Mouse (Mus musculus): ENCODE measurements around the gene Psmb5. TPM values are rescaled to one million over a fixed set of nuclear protein-coding genes. Genes with fewer than 3 reads are reported as not detected.

Gene Psmb5
- 240 and 312 TPM in 2 replicates for polyA plus RNA-seq (2012; rRNA removed)

DNA sequence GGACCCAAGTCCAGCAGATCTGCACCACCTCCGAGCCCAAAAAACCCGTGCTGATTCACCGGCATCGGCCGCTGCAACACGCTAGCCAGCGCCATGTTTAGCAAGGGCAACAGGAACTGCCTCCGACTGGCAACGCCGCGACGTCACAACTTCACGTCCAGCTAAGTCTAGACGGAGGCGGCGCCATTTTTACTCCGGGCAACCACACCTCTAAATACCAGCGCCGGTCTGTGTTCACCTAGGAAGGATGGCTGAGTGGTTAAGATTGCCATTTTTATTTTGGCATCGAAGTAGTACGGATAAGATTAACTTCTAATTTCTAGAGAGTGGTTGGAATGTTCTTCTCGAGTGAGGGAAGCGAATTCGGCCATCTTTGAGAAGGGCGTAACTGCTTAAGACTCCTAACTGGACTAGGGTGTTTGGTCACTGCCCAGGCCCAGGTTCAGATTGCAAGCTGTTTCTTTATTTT, at the start of gene Psmb5:
Psmb5 (minus strand) TSS at position 126 of the 469 bp plus-strand sequence.

DNA sequence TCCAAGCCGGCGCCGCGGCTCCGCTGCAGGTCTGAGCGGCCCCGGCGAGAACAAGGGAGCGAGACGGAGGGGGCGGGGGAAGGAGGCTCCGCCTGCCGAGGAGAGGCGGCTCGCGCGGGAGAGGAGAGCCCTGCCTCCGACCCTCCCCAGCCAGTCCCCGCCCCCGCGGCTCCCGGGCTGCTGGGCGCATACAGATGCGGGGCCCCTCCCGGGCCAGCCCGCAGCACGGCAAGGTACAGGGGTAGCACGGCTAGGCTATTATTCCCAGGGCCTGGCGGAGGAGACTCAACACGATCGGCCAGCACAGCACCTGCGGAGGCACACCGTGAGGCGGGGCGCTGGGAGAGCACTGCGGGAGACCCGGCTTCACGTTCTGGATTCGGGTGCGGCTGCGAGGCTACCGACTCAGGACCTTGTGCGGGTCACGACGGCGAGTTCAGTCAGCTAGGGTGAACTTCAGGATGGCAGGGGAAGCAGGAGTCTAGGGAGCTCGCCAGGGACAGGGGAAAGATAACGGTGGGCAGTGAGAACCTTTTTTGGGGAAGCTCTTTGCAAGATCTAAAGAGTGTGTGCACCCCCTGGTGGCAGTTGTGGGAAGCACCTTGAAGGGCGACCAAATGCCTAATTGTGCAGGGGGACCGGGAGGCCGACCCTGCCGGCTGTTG, 23.6 kb upstream of the Psmb5 start, which contains the start of gene Cdh24:
Cdh24 (minus strand) TSS at position 60 of the 665 bp plus-strand sequence.

DNA sequence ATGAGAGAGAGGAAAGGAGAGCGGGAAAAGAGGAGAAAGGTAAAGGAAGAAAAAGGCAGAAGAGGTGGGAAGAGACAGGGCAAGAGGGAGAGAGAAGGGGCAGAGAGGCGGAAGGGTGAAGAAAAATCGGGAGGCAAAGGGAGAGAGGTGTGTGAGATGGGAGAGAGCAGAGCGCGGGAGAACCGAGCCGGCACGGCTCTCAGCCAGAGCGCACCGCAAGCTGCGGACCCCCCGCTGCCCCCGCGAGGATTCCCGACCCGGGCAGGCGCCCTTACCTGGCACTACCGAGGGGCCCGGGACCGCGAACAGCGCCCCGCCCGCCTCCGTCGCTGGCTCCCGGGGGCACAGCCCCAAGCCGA, 23.1 kb upstream of the Psmb5 start, which contains the start of gene Gm17606:
Gm17606 (plus strand) TSS at position 7 of the 359 bp plus-strand sequence.

DNA sequence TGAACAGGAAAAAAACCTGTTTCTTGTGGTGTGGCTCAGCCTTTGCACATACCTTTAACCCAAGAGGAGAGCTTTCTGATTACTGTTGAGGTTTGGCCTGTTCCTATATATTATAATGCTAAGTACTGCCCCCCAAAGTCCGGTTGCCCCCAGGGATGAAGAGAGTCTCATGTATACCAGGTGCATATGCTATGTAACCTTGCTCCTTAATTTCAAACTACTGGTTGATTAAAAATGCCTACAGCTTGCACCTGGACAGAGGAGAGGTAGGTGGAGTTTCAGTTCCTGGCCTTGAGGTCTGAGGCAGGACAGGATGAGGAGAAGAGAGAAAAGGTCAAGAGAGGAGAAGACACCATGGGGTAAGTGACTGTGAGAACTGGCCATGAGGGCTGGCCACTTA, 3.3 kb upstream of the Psmb5 start, which contains the start of gene Psmb11:
Psmb11 (plus strand) TSS at position 301 of the 400 bp plus-strand sequence.

DNA sequence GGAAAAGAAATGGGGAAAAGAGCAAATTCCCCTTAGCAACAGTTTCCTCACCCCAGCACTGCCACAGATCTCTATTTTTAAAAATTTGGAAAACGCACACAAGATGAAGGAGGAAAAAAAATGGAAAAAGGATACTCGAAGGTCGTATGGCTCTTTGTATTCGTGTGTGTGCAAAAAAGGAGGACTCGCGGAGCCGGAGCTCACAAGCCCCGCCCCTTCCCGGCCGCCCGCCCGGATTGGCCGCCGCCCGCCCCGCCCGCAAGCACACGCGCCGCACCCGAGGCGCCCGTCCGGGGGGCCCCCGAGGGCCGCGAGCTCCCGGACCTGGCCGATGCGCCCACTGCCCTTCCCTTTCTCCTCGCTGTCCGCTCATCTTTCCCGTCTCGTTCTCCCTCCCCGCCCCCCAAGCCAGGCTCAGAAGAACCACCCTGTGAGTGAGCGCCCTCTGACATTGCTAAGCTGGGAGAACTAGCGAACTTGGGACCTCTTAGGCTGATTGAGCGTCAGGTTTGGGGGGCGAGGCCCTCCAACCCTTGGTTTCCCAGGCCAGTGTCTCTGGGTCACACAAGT, 12.0 kb downstream of the Psmb5 start, which contains the start of gene 4931414P19Rik:
4931414P19Rik (minus strand) TSS at position 242 of the 570 bp plus-strand sequence.

DNA sequence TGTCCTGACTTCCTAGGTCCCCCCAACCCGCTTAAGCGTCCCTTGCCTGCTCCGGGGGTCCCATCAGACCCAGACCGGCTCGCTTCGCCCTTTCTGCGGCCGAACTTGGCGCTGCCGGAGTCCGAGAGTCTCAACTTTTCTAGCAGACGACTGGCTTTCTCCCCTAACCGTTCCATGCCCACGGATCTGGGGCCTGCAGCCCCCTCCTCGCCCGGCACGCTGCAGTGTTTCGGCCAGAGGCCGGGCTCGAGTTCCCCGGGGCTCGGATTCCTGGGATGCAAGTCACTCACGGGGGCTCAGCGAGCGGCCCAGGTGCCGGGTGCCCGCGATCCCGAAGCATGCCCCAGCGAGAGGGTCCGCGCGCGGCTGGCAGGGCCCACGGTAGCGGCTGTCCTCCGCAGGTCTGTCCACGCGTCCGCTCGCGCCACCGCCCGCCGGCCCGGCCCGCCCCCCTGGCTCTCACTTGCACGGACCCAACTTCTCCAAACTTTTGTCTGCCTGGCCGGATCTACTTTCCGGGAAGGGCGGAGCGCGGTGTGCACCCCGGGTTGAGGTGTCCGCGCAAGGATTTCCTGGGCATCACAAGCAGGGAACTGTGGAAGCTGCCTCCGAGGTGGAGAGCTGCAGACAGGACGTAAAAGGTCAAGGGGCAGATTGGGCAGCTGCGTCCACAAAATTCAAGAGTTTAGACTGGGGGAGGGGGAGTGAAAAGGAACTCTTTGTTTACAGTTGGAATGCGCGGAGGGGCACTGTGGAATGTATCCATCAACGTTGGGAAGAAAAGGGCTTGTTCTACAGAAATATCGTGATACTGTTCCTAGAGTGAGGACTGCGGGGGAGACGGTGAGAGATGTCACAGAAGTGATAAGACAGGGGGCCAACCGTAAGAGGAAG, 40.5 kb downstream of the Psmb5 start, which contains the start of gene Ajuba:
Ajuba (minus strand) TSS at position 470 of the 894 bp plus-strand sequence.

Other genes starting within 250 kb of the Psmb5 start
- 3.5 and 5.9 TPM in 2 replicates for gene Slc7a7, start 200.2 kb downstream of the Psmb5 start, polyA plus RNA-seq (2012; rRNA removed)
- gene Mrpl52, start 191.1 kb downstream of the Psmb5 start, polyA plus RNA-seq (2012; rRNA removed) = 210 and 357 TPM in 2 replicates
- 85.8 and 130 TPM in 2 replicates for gene Mmp14, start 186.4 kb downstream of the Psmb5 start, polyA plus RNA-seq (2012; rRNA removed)
- gene Lrp10, start 153.9 kb downstream of the Psmb5 start, polyA plus RNA-seq (2012; rRNA removed) = 17.4 and 22.5 TPM in 2 replicates
- 12.4 and 13.4 TPM in 2 replicates for gene Rem2, start 141.9 kb downstream of the Psmb5 start, polyA plus RNA-seq (2012; rRNA removed)
- 95.6 and 97.4 TPM in 2 replicates for gene Prmt5, start 100.5 kb downstream of the Psmb5 start, polyA plus RNA-seq (2012; rRNA removed)
- 31.8 and 35.7 TPM in 2 replicates for gene Haus4, start 63.4 kb downstream of the Psmb5 start, polyA plus RNA-seq (2012; rRNA removed)
- 40.6 and 48.1 TPM in 2 replicates for gene Ajuba, start 40.5 kb downstream of the Psmb5 start, polyA plus RNA-seq (2012; rRNA removed)
- 11.1 and 13.7 TPM in 2 replicates for gene 4931414P19Rik, start 12.0 kb downstream of the Psmb5 start, polyA plus RNA-seq (2012; rRNA removed)
- gene Psmb11, start 3.4 kb upstream of the Psmb5 start, polyA plus RNA-seq (2012; rRNA removed) = 0.10 and 0.24 TPM in 2 replicates
- gene Gm17606, start 22.9 kb upstream of the Psmb5 start, polyA plus RNA-seq (2012; rRNA removed) = not detected in 2 replicates
- gene Cdh24, start 23.3 kb upstream of the Psmb5 start, polyA plus RNA-seq (2012; rRNA removed) = 45.1 and 50.9 TPM in 2 replicates
- 77.0 and 90.6 TPM in 2 replicates for gene 1700123O20Rik, start 68.2 kb upstream of the Psmb5 start, polyA plus RNA-seq (2012; rRNA removed)
- gene Acin1, start 68.9 kb upstream of the Psmb5 start, polyA plus RNA-seq (2012; rRNA removed) = 400 and 680 TPM in 2 replicates
- 0.02 TPM in 1 of 2 replicates, not detected in the other for gene Gm29776, start 80.8 kb upstream of the Psmb5 start, polyA plus RNA-seq (2012; rRNA removed)
- gene Cebpe, start 94.2 kb upstream of the Psmb5 start, polyA plus RNA-seq (2012; rRNA removed) = 0.20 and 0.64 TPM in 2 replicates
- 2.7 and 3.1 TPM in 2 replicates for gene Slc7a8, start 163.9 kb upstream of the Psmb5 start, polyA plus RNA-seq (2012; rRNA removed)
- not detected in 2 replicates for gene Rnf212b, start 196.1 kb upstream of the Psmb5 start, polyA plus RNA-seq (2012; rRNA removed)